Mouse (Mus musculus) lung, postnatal 10 days (tissue): ENCODE data around the gene Cirbp.
"Not testable (repeated sequence)": the region's sequence is repeated elsewhere in the genome, so short reads cannot be mapped to it uniquely, and the experiment has no call there.

Experiments
- DNase-seq: peaks from one replicate; pipeline ENCODE4 v3.0.0; 2021

The Cirbp gene

GRCm38 (mm10) chr10:80180288-80180687 is 14.5 kb downstream of the Cirbp start:
- DNase-seq = no peak

DNA sequence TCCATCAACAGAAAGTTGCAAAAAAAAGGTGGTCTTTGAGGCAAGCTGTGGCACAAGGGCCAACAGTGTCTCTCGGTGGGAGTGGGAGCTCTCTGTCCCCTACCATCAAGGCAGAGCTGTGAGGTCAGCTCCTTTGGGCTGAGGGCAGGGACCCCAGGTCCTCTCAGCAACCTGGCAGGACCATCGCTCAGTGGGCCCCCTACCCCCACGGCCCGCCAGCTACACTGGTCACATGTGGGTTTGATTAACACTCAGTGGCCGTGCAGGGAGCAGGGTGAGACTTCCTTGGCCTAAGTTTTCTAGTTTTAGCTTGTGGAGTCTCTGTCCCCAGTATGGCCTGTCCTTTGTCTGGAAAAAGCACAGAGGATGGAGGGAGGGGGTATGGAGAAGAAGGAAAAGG is 15.0 kb downstream of the Cirbp start:
- no peak for DNase-seq

GRCm38 (mm10) chr10:80182547-80182946 is 16.8 kb downstream of the Cirbp start:
- DNase-seq = no peak

DNA sequence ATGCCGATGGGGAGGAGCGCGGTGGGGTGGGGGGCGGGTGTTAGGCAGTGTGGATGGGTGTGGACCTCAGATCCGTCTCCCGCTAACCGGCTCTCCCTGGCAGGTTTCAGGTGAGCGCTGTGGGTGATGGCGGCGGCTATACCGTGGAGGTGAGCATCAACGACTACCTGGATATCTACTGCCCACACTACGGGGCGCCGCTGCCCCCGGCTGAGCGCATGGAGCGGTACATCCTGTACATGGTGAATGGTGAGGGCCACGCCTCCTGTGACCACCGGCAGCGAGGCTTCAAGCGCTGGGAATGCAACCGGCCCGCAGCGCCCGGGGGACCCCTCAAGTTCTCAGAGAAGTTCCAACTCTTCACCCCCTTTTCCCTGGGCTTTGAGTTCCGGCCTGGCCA is 20.9 kb downstream of the Cirbp start:
- no peak for DNase-seq

- DNase-seq = no peak
These were observed 22.0 kb downstream of the Cirbp start for GRCm38 (mm10) chr10:80187739-80188138.

DNA sequence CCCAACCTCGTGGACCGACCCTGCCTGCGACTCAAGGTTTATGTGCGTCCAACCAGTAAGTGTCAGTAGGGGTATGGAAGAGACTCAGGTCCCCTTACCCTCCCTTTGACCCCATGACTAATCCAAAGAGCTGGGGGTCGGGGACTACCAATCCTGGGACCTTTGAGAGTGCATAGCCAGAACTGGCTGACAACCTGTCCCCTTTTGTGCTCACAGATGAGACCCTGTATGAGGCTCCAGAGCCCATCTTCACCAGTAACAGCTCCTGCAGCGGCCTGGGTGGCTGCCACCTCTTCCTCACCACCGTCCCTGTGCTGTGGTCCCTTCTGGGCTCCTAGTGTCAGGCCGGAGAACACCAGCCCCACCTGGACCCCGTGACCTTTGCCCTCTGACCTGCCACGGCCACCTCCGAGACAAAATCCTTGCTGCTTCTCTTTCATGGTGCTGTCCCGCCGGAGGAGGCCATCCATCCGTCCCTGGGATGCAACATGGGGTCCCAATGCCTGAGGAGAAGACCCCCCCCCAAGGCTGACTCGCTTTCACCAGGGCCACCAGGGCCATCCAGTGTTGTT is 22.8 kb downstream of the Cirbp start:
- no peak for DNase-seq

DNA sequence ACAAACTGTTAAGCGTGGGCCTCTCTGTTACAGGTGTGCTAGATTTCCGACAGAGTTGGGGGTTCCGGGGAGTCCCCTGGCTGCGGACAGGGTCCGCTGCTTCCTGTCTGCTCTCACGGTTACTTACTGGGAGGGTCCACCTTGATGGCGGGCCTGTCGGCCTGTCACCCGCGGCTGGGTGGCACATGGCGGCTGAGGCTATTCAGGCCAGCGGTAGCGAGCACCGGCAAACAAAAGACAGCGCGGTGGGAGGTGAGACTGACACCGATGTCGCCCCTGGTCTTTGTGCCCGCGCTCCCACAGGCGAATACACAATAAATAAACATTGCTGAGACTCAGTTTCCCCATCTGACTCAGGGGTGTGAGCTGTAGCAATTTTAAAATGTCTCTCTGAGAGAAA is 24.2 kb downstream of the Cirbp start:
- no peak for DNase-seq

GRCm38 (mm10) chr10:80190491-80191051 is 24.8 kb downstream of the Cirbp start:
- peak; percentile 66 for DNase-seq

DNA sequence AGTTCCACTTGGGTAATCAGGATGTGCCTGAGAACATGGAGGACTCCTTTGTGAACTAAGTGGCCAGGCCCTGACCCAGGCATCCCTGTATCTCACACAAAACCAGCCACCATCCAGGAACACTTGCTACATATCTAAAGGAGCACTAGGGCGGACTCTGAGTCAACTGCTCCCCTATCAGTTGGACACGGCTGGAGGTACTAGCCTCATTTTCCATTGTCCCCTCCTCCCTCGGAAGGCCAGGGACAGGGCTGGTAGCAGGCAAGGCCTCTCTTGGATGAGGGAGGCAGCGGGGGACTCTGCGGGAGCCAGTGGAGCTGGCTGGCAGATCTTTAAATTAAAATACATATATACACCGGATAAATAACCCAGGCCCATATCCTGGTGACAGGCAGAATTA is 28.2 kb downstream of the Cirbp start:
- no peak for DNase-seq

DNA sequence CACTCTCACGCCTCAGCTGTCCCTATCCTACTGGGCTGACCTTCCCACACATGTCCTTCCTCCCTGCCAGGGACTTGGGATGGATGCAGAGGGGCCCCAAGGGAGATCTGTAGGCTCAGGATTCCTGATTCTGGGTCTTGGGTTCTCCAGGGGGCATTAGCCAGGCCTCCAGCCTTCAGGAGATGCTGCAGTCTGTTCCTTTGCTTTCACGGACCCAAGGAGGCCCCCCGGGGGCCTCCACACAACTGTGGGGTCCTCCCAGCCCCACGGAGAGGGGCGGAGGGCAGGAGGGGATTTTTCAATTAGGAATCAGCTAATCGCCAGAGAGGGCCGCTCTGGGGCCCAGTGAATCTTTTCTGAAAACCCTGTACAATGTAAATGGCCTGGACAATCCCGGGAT is 28.7 kb downstream of the Cirbp start:
- no peak for DNase-seq

DNA sequence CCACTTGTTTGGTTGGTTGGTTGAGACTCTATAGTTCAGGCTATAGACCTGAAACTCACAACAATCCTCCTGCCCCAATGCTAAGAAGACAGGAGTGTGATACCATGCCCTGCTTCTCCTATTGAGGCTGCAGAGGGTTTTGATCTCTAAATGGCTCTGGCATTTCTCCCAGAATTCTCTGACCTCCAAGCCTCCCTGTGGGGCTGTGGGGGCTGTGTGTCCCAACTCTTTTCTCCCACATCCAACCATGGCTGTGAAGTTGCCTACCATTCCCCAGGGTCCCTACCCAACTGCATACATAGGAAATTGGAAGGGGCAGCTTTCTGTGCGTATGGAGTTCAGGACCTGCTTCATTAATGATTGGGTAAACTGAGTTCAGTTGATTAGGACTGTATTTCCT is 30.4 kb downstream of the Cirbp start:
- no peak for DNase-seq

GRCm38 (mm10) chr10:80196778-80197581 is 31.2 kb downstream of the Cirbp start:
- DNase-seq = no peak

- peak; percentile 93 for DNase-seq
These were observed 33.7 kb downstream of the Cirbp start for GRCm38 (mm10) chr10:80199440-80200008.

DNA sequence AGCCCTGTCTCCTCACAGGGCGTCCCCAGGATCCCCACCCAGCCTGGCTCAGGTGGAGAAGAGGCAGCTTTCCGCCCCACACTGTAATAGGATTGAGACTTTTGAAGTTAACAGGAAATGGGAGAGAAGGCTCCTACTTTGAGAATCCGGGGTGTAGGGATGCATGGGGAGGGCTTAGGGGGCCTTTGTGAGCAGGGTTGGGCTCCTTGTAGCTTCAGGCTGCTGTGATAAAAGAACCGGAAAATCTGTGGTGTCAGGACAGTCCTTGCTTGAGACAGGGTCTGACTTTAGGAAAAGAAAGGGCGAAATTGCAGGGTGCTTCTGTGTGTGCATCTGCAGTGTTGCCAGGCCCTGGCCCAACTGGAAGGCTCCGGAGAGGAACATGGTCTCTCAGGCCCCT is 34.7 kb downstream of the Cirbp start:
- no peak for DNase-seq

GRCm38 (mm10) chr10:80204055-80204454 is 38.3 kb downstream of the Cirbp start:
- DNase-seq = no peak

GRCm38 (mm10) chr10:80207201-80207600 is 41.4 kb downstream of the Cirbp start:
- DNase-seq = no peak

- no peak for DNase-seq
These were observed 41.9 kb downstream of the Cirbp start for GRCm38 (mm10) chr10:80207676-80208075.

DNA sequence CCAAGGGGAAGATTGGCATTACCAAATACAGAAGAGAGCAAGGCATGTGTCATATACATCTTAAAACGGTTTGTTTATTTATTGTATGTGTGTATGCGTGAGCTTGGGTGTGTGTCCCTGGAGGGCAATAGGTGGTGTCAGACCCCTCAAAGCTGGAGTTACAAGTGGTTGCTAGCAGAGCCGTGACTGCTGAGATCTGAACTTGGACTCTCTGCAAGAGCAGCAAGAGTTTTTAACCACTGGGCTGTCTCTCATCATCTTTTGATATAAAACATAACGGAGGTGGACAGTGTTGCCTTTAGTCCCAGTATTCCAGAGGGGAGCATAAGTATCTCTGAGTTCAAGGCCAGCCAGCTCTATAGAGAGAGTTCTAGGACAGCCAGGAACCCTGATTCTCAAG is 42.5 kb downstream of the Cirbp start:
- no peak for DNase-seq

GRCm38 (mm10) chr10:80208841-80209371 is 43.1 kb downstream of the Cirbp start:
- no peak for DNase-seq

DNA sequence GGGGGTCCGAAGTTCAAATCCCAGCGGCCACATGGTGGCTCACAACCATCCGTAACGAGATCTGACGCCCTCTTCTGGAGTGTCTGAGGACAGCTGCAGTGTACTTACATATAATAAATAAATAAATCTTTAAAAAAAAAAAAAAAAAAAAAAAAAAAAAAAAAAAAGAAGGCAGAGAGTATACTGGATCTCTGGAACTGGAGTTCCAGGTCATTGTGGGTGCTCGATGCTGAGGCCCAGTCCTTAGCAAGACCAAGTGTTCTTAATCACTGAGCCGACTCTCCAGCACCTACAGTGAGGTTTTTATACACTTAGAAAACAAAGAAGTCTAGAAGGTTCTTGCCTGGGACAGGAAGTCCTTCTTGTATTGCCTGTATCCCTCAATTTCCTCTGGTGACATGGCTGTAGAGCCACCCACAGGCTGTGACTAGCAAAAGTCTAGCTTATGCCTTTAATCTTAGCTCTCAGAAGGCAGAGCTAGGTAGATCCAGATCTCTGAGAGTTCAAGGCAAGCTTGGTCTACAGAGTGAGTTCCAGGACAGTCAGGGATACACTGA is 45.8 kb downstream of the Cirbp start:
- DNase-seq = not testable (repeated sequence)

GRCm38 (mm10) chr10:80215048-80215772 is 49.4 kb downstream of the Cirbp start:
- DNase-seq = no peak

- DNase-seq = no peak
These were observed 54.9 kb downstream of the Cirbp start for GRCm38 (mm10) chr10:80220676-80221075.
